Mouse (Mus musculus) frontal cortex, postnatal 36 days (tissue): ENCODE measurements around the gene Rap1gds1.
A peak's percentile ranks its signal among the peaks of the same experiment; 100 is the strongest.

Source experiments
- DNase-seq, 2 experiments: peaks; one replicate each; pipeline ENCODE4 v3.0.0; 2022; ENCODE audit warnings: low spot score in 2 of 2

Rap1gds1 gene

GRCm38 (mm10) chr3:139074484-139075211 is at the start of gene Rap1gds1:
Gene Rap1gds1 (minus strand): TSS chr3:139075201.
- peak; percentile 57 to 66 for DNase-seq

GRCm38 (mm10) chr3:139118446-139118845 is 43.4 kb upstream of the Rap1gds1 start:
- DNase-seq: no peak

GRCm38 (mm10) chr3:139116733-139117337 is 41.8 kb upstream of the Rap1gds1 start:
- no peak for DNase-seq

GRCm38 (mm10) chr3:139112335-139112973 is 37.5 kb upstream of the Rap1gds1 start:
- DNase-seq: no peak

GRCm38 (mm10) chr3:139111877-139112276 is 36.9 kb upstream of the Rap1gds1 start:
- no peak for DNase-seq

- DNase-seq: peak in 1 of 2 experiments; percentile 53
Observed at GRCm38 (mm10) chr3:139108176-139108575, 33.2 kb upstream of the Rap1gds1 start.

- peak; percentile 30 to 70 for DNase-seq
Observed at GRCm38 (mm10) chr3:139103914-139104313, 28.9 kb upstream of the Rap1gds1 start.

- DNase-seq: peak in 1 of 2 experiments; percentile 33
Observed at GRCm38 (mm10) chr3:139103346-139103745, 28.3 kb upstream of the Rap1gds1 start.

GRCm38 (mm10) chr3:139101941-139102340 is 26.9 kb upstream of the Rap1gds1 start:
- no peak for DNase-seq

- no peak for DNase-seq
Observed at GRCm38 (mm10) chr3:139099284-139099683, 24.3 kb upstream of the Rap1gds1 start.

GRCm38 (mm10) chr3:139095894-139096293 is 20.9 kb upstream of the Rap1gds1 start:
- no peak for DNase-seq

GRCm38 (mm10) chr3:139088526-139088925 is 13.5 kb upstream of the Rap1gds1 start:
- DNase-seq: no peak

- DNase-seq: no peak
Observed at GRCm38 (mm10) chr3:139083778-139084539, 9.0 kb upstream of the Rap1gds1 start.

GRCm38 (mm10) chr3:139079831-139080230 is 4.8 kb upstream of the Rap1gds1 start:
- DNase-seq: no peak

GRCm38 (mm10) chr3:139078010-139078409 is 3.0 kb upstream of the Rap1gds1 start:
- no peak for DNase-seq

GRCm38 (mm10) chr3:139076059-139076455 is 1.1 kb upstream of the Rap1gds1 start:
- DNase-seq: no peak

GRCm38 (mm10) chr3:139075333-139076058 is 495 bp upstream of the Rap1gds1 start:
- peak; percentile 87 to 88 for DNase-seq

- no peak for DNase-seq
Observed at GRCm38 (mm10) chr3:139073801-139074483, 1.1 kb downstream of the Rap1gds1 start.

- no peak for DNase-seq
Observed at GRCm38 (mm10) chr3:139069539-139069938, 5.5 kb downstream of the Rap1gds1 start.

GRCm38 (mm10) chr3:139064076-139064475 is 10.9 kb downstream of the Rap1gds1 start:
- no peak for DNase-seq

GRCm38 (mm10) chr3:139062088-139062487 is 12.9 kb downstream of the Rap1gds1 start:
- no peak for DNase-seq
